Mouse (Mus musculus) embryo, embryonic 9.5 days (tissue): ENCODE results near the gene Skap2.
A peak's percentile ranks its signal among the peaks of the same experiment; 100 is the strongest.

ENCODE experiments used
- DNase-seq: peaks from one replicate; pipeline ENCODE4 v3.0.0-alpha.2; 2017; ENCODE audit errors: extremely low spot score

Gene Skap2

DNA sequence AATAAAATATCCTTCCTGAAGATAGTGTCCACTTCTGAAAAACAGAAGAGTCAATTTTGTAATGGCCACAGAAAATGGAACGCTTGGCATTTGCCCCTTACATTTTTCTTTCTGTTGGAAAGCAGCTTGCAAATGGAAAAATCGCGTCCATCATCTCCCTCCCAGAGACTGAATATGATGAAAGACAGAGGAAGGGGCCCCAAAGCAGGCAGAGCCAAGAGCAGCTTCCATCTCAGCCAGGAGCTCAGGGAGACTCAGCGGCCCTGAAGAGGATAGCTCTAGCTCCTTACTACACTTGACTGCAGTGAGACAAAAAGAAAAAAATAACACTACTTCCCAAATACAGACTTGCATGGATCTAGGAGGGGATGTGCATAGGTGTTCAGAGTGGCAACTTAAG is 122.5 kb downstream of the Skap2 start:
- no peak for DNase-seq

DNA sequence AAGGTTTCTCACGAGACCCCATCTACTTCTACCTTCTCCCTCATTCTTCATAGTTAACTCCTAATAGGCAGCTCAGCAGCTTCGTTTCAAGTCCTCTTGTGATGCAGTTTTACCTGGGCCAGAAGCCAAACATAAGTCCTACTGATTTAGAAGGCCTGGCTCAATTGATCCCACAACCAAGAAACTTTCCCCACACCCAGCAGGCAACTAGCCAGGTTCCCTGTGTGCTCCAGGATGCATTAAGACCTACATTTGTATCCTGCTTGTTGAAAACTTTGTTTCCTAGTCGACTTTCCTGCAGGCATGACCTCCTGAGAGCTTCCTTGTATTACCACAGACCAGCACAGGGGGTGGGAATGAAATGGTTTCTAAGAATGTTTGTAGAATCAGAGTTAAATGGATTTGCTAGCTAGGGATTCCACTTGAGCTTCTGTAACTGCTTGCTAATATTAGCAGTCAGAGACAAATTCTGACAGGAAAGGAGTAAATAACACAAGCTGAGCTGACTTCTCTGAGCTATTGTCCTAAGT is 125.4 kb downstream of the Skap2 start:
- DNase-seq: no peak

DNA sequence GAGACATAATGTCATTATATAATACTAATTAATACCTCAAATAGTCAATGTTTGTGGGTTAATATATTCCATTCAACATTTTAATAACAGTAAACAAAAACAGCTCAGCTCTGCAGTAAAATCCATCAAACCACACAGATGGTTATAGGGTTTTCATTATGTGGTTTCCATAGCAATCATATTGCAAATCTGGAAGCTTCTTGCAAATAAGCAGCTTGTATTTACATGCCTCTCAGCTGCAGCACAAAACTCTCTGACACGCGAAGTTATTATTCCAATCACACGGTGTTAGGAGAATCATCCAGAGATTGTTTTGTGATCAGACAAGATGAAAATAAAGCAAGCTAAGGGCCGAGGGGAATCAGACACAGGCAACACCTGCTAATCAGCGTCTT is 129.5 kb downstream of the Skap2 start:
- no peak for DNase-seq

DNA sequence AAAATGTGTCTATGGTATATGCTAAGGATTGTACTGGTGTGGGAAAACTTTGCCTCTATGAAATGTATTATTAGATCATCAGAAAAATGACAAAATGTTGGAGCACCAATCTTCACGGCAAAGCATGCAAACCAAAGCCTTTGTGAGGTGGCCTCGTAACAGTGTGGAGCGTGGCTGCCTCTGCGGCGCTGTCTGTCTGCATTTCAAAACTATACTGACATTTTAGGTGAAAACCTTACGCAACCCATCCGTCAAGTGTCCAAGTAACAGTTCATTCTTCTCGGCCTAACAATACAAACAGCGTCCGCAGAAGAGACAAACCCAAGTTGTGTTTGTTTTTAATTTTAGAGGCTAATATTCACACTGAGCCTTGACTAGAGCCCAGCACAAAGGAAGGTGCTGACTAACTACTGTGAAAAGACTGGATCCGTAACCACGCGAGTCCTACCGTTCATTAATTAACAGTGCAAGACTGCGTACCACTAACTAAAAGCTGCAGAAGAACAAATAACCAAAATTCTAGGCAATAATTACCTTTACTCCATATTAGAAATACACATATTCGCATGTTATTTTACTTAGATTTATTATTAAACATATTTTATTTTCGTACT is 130.0 kb downstream of the Skap2 start:
- no peak for DNase-seq

DNA sequence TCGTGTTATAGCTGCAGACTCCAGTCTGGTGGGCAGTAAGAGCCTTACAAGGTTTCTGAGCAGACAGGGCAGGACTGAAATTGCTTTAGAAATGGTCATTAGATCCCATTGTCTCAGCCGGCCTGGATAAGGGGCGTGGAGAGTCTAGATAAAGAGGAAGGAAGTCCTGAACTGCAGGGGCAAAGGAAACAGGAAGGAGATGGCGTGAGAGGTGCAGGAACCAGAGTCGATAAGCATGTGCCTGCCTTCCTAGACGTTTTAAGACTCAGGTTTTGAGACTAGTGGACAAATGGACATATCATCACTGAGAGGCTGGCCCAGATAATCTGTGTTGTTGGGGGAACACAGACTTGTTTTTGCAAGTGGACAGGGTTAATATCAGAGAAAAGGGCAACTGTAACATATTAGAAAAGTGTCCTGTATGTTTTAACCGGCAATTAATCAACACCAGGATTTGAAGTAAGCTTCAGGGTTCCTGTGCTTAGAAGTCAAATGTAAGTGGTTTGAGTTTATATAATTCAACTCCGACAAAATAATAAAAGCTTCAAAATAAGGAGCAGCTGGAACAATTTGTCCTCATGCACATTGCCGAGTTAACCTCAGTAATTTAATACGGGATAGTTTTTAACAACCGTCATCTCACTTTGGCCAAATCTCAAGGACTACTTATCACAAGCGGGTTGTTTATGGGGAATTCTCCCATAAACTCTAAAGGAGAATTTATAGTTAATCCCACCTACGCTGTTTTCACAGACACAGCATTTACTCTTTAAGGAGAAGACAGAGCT is 131.0 kb downstream of the Skap2 start:
- peak; percentile 31 for DNase-seq

DNA sequence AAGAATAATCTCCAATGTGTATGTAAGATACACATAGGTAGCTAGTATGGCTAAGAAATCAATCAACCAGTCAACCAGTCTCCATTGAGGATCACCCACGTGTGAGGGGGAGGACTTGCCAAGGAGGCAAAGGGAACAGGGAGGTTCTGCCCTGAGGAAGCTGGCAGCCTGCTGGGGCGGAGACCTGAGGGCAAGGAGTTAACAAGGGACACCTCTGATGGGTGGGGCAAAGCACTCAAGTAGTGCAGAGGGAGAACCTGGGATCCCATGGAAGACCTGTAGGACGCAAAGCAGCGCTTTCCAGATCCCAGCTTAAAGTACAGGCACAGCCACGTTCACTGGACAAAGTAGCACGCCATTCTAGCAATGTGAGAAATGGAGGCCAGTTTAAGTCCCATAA is 131.6 kb downstream of the Skap2 start:
- no peak for DNase-seq

DNA sequence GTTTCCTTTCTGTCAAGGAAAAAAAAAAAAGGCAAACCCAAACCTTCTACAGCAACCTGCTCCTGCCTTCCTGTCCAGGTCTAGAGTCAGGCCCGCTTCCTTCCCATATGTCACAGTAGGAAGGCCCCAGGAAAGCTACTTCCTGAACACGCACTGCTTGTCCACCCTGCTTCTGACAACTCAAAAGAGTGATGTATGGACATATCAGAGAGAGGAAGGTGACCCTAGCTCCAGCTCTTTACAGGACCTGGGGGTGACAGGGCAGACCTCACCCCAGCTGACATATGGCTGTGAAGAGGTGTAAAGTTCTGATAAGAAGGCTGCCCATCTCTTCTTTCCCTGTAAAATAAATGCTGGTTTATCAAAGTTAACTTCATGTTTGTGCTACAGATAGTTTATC is 133.8 kb downstream of the Skap2 start:
- DNase-seq: no peak

DNA sequence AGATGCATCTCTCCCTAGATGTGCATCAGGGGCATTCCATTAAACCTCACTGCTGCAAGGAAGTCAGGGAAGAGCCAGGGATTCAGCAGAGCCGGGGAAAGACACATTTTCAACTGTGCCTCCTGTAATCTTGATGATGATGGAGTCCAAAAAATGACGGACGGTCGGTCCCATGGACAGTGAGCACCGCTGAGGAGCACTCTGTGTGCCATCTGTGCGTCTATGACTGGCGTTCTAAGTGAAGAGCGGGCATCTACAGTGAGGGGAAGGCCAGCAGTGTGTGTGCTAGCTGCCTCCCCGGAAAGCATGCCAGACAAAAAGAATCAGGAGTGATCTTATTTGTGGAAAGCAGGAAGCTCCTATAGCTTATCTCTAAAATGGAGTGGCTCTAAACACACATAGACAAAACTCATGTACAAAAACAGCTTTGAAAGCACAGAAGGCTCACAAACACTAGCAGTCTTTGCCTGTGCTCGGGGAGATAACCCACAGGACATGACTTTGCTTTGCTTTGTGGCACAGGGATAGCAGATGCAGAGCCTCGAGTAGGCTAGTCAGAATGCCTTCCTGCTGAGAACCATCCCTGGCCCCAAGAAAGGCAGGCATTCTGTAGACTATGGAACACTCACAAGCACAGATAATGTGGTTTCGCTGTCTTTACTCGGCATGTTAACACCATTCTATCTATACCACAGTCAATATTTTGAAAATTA is 135.4 kb downstream of the Skap2 start:
- DNase-seq: no peak

DNA sequence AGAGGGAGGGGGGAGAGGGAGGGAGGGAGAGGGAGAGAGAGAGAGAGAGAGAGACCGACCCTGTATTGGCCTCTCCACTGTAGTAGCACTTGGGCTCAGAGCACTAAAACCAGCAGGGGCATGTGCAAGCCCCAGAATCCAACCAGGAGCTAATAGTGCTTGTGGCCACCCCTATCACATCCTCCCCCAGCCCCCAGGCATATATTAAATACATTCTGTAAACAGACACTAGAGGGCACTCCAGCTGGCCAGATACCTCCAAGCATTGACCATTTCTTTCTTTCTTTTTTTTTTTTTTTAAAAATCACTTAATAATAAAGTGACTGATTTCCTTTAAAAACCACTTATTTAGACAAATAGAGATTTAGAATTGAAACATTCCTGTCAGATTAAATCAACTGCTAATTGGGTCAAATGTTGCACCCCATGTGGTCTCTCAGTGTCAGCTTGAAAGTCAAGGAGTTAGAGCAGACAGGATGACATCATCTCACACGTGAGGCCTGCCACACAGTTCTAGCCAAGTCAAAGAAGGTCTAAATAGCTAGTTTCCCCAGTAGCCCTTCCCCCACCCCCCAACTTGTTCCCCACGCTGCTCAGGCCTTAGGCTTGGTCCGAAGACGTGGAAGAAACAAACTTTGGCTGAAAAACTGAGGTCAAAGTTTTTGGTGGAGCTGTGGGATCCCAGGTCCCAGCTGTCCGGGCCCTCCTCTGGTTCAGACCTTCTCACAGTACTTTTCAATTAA is 136.3 kb downstream of the Skap2 start:
- peak; percentile 69 for DNase-seq

DNA sequence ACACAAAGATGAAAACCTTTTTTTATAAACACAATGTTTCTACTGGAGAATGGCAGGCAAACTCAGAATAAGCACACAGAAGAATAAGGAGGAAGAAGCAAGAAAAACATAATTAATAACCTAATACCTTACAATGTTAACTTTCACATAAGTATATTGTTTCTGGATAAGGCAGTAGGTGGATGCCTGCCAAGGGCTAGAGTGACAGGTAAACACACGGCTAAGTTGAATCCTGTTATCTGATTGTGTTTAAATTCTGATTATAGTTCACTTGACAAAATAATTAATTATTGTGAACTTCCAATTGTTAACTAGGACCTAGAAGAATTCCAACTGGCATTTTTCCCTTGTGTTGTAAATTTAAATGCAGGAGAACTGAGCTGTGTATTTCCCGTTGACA is 138.3 kb downstream of the Skap2 start:
- no peak for DNase-seq

DNA sequence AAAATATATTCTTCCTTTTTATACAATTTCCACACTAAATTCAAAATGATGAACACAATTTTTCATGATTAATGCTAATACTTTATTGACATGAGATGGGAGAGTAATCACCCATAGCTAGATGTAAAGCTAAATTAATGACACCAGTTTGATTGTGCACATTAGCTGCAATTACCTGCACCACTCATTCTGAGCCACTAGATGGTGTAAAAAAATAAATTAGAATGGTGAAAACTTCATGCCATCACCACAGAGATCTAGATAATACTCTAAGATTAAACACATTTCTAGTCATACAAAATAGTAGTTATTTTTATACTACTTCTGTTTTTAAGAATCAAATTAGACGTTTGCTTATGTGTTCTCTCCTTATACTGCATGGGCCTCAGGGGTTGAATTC is 141.2 kb downstream of the Skap2 start:
- no peak for DNase-seq

DNA sequence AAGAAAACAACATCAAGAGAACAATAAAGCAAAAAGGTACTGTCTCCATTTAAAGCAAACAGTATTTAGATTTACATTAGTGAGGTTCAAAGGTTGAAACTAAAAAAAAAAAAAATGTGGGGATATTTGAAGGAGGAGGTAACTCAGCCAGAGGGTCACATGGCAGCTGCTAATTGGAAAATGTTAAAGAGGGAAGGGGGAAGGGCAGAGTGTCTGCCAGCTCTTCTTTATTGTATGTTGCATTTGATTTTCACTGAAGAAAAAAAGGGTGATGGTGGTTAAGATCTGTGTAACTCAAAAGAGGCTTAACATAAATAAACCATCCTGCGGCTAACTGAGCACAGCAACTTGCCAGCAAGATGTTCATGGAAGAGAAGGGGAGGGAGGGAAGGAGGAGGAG is 142.1 kb downstream of the Skap2 start:
- DNase-seq: no peak

DNA sequence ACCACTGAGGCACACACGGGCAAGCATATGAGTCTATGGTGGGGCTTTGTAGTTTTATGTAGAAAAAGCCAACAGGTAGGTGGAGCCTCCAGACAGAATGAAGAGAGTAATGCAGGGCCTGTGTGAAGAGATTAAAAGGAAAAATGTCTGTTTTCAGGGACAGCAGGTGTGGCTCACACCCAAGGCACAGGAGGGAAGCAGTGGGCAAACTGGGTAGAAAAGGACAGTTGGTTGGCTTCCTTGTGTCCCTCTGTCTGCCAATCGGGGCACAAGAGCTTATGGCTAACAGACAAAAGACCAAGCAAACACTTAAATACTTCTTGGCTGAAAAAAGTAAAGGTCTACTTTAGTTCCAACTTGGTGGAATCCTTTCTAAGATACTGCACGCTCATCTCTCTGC is 145.8 kb downstream of the Skap2 start:
- DNase-seq: no peak

DNA sequence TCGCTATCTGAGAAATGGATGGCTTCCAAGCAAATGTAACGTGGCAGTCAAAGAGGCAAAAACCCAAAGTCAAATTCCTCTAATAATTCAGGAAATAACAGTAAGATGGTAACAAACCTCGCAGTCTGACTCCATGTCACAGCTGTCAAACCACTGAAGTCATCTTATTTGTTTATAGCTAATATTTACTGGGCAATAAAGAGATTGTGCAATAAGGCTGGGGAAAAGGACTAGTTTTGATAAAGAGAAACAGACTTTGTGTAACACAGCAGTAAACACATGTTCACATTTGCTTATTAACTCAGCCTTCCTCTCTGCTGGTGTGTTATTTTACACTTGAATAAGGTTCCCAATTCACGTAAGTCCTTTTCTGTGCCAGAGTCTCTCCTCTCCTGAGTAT is 148.8 kb downstream of the Skap2 start:
- DNase-seq: no peak

DNA sequence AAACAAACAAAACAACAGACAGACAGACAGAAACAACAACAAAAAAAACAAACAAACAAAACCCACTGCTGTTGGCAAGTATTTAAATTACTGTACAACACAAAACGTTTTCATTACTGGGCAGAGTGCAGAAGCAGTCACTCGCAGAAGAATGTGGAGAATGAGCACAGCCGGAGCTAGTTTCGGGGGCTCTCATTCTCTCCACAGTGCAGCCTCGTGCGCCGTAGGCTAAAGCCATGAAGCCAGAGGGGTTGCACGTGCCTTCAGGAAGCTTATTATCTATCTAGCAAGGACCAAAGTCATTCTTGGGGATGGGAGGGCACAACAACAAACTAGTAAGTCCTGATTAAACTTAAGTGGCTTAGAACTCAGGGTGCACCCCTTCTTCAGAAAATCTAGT is 152.0 kb downstream of the Skap2 start:
- no peak for DNase-seq

DNA sequence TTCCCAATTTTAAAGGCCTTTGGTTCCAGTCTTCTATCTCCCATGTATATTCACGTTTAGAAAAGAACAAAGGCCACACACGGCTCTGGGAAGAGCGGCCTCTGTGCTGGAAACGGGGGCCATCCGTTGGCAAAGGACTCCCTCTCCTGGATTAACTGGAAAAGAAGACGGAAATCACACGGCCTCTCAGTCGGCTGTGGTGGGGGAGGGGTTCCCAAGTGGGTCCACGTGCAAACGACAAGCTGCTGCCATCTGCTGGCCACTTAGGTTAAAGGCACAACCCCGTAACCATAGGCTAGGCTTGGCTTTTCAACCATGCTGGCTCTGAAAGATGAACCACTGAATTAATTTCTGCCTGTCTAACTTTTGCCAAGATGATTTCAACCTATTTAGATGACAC is 154.5 kb downstream of the Skap2 start:
- peak; percentile 94 for DNase-seq

DNA sequence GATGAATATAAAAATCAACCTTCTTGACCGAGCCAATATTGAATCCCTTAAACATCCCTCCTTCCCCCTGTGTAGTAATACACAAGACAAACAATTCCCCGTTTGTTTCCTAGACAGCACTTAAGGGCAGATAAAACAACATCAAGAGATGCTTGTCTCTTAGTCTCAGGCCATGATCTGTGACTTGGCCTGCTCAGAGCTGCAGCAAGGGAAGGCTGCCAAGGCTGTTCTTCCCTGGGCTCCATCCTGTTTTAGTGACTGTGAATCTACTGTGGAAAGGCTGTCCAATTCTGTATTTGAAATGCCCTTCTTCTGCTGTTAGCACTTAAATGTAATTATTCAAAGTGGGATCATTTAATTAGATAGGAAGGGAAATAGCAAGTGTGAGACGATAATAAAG is 159.1 kb downstream of the Skap2 start:
- DNase-seq: no peak

DNA sequence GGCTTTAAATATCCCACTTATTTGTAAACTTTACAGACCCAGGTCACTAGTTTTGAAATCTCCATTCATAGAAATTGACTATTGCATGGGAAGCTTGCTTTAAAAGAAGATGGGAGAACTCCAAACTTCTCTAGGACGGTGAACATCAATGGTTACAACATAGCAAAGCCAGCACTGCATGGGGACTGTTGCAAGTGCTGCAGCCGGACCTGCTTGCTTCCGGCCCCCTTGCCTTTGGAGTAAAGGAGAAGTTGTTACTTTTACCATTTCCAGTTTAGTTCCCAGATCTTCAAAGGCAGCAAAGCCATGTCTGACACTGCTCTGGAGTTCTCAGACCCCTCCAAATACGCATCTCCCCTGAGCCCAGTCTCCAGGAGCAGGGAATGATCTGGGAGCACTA is 159.7 kb downstream of the Skap2 start:
- no peak for DNase-seq

DNA sequence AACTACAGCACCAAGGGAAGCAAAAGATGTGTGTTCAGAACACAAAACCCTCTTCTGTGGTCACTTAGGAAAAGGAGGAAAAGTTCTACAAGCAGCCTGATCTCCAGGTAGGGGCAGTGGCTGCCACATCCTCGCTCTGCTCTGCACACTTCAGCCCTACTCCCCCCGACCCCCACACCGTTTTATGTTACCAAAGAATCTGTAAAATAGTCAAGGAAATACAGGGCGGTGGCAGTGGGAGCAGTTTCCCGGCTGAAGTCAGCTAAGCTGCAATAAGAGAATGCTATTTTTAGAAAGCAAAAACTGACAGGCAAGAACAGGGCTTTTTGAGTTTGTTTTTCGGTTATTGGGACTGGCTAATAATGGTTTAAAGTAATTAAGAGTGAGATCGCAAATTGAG is 160.8 kb downstream of the Skap2 start:
- DNase-seq: no peak

DNA sequence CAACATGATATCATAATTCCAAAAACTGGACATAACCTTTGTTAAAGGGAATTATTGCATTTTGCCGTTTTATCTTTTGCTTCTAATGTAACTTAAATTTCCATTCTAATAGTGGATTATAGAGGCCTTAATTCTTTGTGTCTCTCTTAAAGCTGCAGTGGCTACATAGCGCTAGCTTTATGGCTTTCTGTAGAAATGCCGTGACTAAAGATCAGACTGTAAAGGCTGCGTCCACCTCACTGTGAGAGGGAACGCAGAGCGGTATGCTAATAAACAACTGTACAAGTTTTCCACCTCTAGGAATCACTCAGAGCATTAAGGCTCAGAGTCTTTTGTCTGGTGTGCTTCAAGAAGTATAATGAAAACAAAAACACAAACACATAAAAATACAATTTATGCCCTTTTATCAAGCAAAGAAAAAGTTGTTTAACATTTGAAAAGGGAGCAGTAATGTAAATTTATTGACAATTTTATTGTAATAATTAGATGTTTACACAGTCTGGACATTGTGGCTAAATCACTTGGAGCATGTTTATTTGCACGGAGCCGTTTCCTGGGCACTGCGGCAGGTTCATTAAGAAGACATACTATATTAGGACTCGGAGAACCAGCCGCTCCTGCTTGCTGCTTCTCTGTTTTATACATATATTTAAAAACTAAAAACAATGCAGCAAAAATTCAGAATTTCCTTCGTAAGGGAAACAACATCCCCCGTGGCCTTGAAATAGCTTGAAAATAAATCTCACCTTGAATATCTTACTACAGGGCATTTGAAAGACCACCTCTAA is 162.1 kb downstream of the Skap2 start:
- no peak for DNase-seq

DNA sequence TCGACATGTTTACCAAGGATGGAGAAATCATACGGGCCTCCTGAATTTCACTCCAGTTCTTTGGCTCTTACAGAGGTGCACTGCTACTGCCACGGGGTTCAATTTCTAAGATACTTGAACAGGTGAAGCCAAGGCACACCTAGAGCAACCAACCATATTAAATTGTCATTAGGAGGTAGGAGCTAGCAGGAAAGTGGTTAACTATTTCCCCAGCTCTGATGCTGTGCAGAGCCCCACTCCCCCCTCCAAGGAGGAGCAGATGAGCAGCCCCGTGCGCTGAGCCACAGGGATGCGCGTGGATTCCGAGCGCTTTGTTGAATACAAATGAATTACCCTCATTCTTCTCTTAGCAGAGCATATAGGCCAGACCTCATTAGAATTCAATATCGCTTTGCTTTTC is 162.8 kb downstream of the Skap2 start:
- DNase-seq: no peak
